Mouse (Mus musculus) MEL (cell line): ENCODE data around the gene Galnt2. TPM values are rescaled to one million over a fixed set of nuclear protein-coding genes. Genes with fewer than 3 reads are reported as not detected.

Source experiments
- DNase-seq: peaks from one replicate; pipeline ENCODE4 v3.0.0; 2011; ENCODE audit warnings: low read depth, low spot score
- H3K27ac ChIP-seq: 2 replicates; pipeline ENCODE4 v1.5.1; 2012; ENCODE audit warnings: low read depth, mild to moderate bottlenecking, control low read depth, low read length, moderate library complexity; ENCODE audit not compliant: control insufficient read depth
- H3K27me3 ChIP-seq, 2 experiments: fragments of 150-350 bp in 1 of 2; sonication (generic) in 1 of 2; 2 replicates each; pipeline ENCODE4 v1.6.1; 2012; ENCODE audit warnings: low read length in 2 of 2, mild to moderate bottlenecking in 2 of 2, improper control_type of control experiment in 1 of 2, moderate library complexity in 1 of 2; ENCODE audit not compliant: insufficient read depth in 2 of 2, control insufficient read depth in 1 of 2
- H3K36me3 ChIP-seq, 2 experiments: 2 replicates each; pipeline ENCODE4 v1.6.1; 2012 to 2014; ENCODE audit warnings: low read length in 2 of 2, improper control_type of control experiment in 1 of 2, inconsistent platforms in 1 of 2, mild to moderate bottlenecking in 1 of 2; ENCODE audit not compliant: insufficient read depth in 2 of 2, control insufficient read depth in 1 of 2
- H3K4me1 ChIP-seq, 2 experiments: fragments of 150-350 bp in 1 of 2; sonication (generic) in 1 of 2; 2 replicates each; pipeline ENCODE4 v1.6.1; 2012; ENCODE audit warnings: low read length in 2 of 2, improper control_type of control experiment in 1 of 2, mild to moderate bottlenecking in 1 of 2; ENCODE audit not compliant: insufficient read depth in 2 of 2, control insufficient read depth in 1 of 2
- H3K4me3 ChIP-seq, 2 experiments: fragments of 150-350 bp in 1 of 2; sonication (generic) in 1 of 2; 2 replicates each; pipeline ENCODE4 v1.5.1; 2012; ENCODE audit warnings: low read depth in 2 of 2, low read length in 2 of 2, mild to moderate bottlenecking in 2 of 2, moderate library complexity in 2 of 2, control low read depth in 1 of 2, improper control_type of control experiment in 1 of 2; ENCODE audit not compliant: control insufficient read depth in 1 of 2, insufficient read depth in 1 of 2
- H3K79me2 ChIP-seq: 2 replicates; pipeline ENCODE4 v1.6.1; 2012; ENCODE audit warnings: mild to moderate bottlenecking, low read length, moderate library complexity; ENCODE audit not compliant: control insufficient read depth, poor library complexity, insufficient read depth
- H3K9ac ChIP-seq: 2 replicates; pipeline ENCODE4 v1.6.1; 2012; ENCODE audit warnings: low read depth, mild to moderate bottlenecking, control low read depth, low read length, moderate library complexity; ENCODE audit not compliant: control insufficient read depth, poor library complexity, severe bottlenecking
- H3K9me3 ChIP-seq: fragments of 150-350 bp; sonication (generic); replicated peaks from 2 replicates; pipeline ENCODE4 v1.6.1; 2012; ENCODE audit warnings: mild to moderate bottlenecking, low read length, improper control_type of control experiment, moderate library complexity; ENCODE audit not compliant: insufficient read depth
- CTCF ChIP-seq, 3 experiments: IDR thresholded peaks in 2 of 3; conservative IDR thresholded peaks in 1 of 3; 2 replicates each; pipeline ENCODE4 v1.5.1; 2011 to 2012; ENCODE audit warnings: low read length in 3 of 3, low read depth in 2 of 3, mild to moderate bottlenecking in 2 of 3, improper control_type of control experiment in 1 of 3, inconsistent platforms in 1 of 3, mixed read lengths in 1 of 3, moderate library complexity in 1 of 3; ENCODE audit not compliant: control insufficient read depth in 1 of 3, insufficient read depth in 1 of 3, poor library complexity in 1 of 3, severe bottlenecking in 1 of 3
- E2F4 ChIP-seq: IDR thresholded peaks from 2 replicates; pipeline ENCODE4 v1.6.1; 2011; ENCODE audit warnings: low read depth, low read length, improper control_type of control experiment, borderline replicate concordance
- ELF1 ChIP-seq: IDR thresholded peaks from 2 replicates; pipeline ENCODE4 v1.6.1; 2014; ENCODE audit warnings: low read depth, mild to moderate bottlenecking, inconsistent platforms, low read length, improper control_type of control experiment, moderate library complexity
- GABPA ChIP-seq: IDR thresholded peaks from 2 replicates; pipeline ENCODE4 v1.6.1; 2012; ENCODE audit warnings: low read depth, mild to moderate bottlenecking, inconsistent platforms, low read length, improper control_type of control experiment, moderate library complexity
- GATA1 ChIP-seq: IDR thresholded peaks from 2 replicates; pipeline ENCODE4 v1.6.1; 2011; ENCODE audit warnings: low read depth, low read length, improper control_type of control experiment
- MAFK ChIP-seq: IDR thresholded peaks from 2 replicates; pipeline ENCODE4 v1.6.1; 2011; ENCODE audit warnings: low read depth, mild to moderate bottlenecking, low read length, improper control_type of control experiment, borderline replicate concordance
- MYB ChIP-seq: IDR thresholded peaks from 2 replicates; pipeline ENCODE4 v1.6.1; 2011; ENCODE audit warnings: mild to moderate bottlenecking, low read depth, low read length, improper control_type of control experiment
- MYC ChIP-seq: IDR thresholded peaks from 2 replicates; pipeline ENCODE4 v1.6.1; 2011; ENCODE audit warnings: low read depth, mild to moderate bottlenecking, low read length, improper control_type of control experiment, moderate library complexity
- NELFE ChIP-seq: IDR thresholded peaks from 2 replicates; pipeline ENCODE4 v1.6.1; 2011; ENCODE audit warnings: low read depth, low read length, improper control_type of control experiment
- NRF1 ChIP-seq: IDR thresholded peaks from 2 replicates; pipeline ENCODE4 v1.6.1; 2014; ENCODE audit warnings: low read depth, mild to moderate bottlenecking, inconsistent platforms, low read length, improper control_type of control experiment, moderate library complexity; ENCODE audit not compliant: poor library complexity, insufficient read depth, severe bottlenecking
- POLR2AphosphoS2 ChIP-seq: IDR thresholded peaks from 2 replicates; pipeline ENCODE4 v1.6.1; 2011; ENCODE audit warnings: low read length, improper control_type of control experiment
- RAD21 ChIP-seq: IDR thresholded peaks from 2 replicates; pipeline ENCODE4 v1.6.1; 2011; ENCODE audit warnings: mild to moderate bottlenecking, low read depth, low read length, improper control_type of control experiment
- SMC3 ChIP-seq: IDR thresholded peaks from 2 replicates; pipeline ENCODE4 v1.6.1; 2011; ENCODE audit warnings: low read depth, low read length, improper control_type of control experiment
- TAL1 ChIP-seq: IDR thresholded peaks from 2 replicates; pipeline ENCODE4 v1.6.1; 2012; ENCODE audit warnings: mild to moderate bottlenecking, inconsistent platforms, low read length, moderate library complexity, mixed read lengths
- UBTF ChIP-seq: IDR thresholded peaks from 2 replicates; pipeline ENCODE4 v1.6.1; 2012; ENCODE audit warnings: low read depth, mild to moderate bottlenecking, inconsistent platforms, low read length, improper control_type of control experiment, moderate library complexity, borderline replicate concordance; ENCODE audit not compliant: insufficient read depth
- ZKSCAN1 ChIP-seq: IDR thresholded peaks from 2 replicates; pipeline ENCODE4 v1.6.1; 2012; ENCODE audit warnings: low read depth, mild to moderate bottlenecking, inconsistent platforms, low read length, improper control_type of control experiment, moderate library complexity
- ZMIZ1 ChIP-seq: IDR thresholded peaks from 2 replicates; pipeline ENCODE4 v1.6.1; 2012; ENCODE audit warnings: low read depth, mild to moderate bottlenecking, inconsistent platforms, low read length, improper control_type of control experiment, moderate library complexity
- ZNF384 ChIP-seq: IDR thresholded peaks from 2 replicates; pipeline ENCODE4 v1.6.1; 2012; ENCODE audit warnings: low read depth, mild to moderate bottlenecking, inconsistent platforms, low read length, improper control_type of control experiment
- polyA plus RNA-seq, 2 experiments: library from polyadenylated mRNA; stranded (reverse) in 1 of 2; unstranded in 1 of 2; fragments of >175 nt in 1 of 2; fragments of >200 nt in 1 of 2; gene quantifications; 2 replicates each; pipeline versions ENCODE4 v1.2.1 to v1.2.4; 2012; ENCODE audit warnings: low replicate concordance in 2 of 2, low read depth in 1 of 2; ENCODE audit not compliant: insufficient read length in 2 of 2, insufficient read depth in 1 of 2, missing spikeins in 1 of 2
- total RNA-seq: library from RNA; depleted of rRNA; stranded (reverse); fragments of 300-350 nt; gene quantifications from 2 replicates; pipeline ENCODE4 v1.2.3, GENCODE M21; 2012

Gene Galnt2
- total and polyA plus RNA-seq, 3 experiments, result 12.0 to 14.5 TPM; not detected in 1

- Histone ChIP-seq H3K9ac (no peak overlapping the region), H3K4me1 (no peaks in the 10 kb centered on the region), H3K4me3 (no peak overlapping the region), H3K27me3 (no peaks in the 10 kb centered on the region), H3K79me2 (no peaks in the 10 kb centered on the region), H3K36me3 (no peaks in the 10 kb centered on the region), H3K9me3 (no peaks in the 10 kb centered on the region), H3K27ac (no peak overlapping the region)
- TF ChIP-seq SMC3, result no peak
- no peak for TF ChIP-seq ZNF384
- TF ChIP-seq POLR2AphosphoS2, result no peak
- TF ChIP-seq NRF1, result no peak
- TF ChIP-seq MAFK, result no peak
- no peak for TF ChIP-seq NELFE
- no peak for TF ChIP-seq MYC
- TF ChIP-seq ELF1, result no peak
- no peak for TF ChIP-seq TAL1
- TF ChIP-seq RAD21, result no peak
- TF ChIP-seq GABPA, result no peak
- TF ChIP-seq ZKSCAN1, result no peak
- no peak for TF ChIP-seq UBTF
- no peak for TF ChIP-seq GATA1
- TF ChIP-seq MYB, result no peak
- no peak for DNase-seq
Observed at GRCm38 (mm10) chr8:124272792-124273191, 41.6 kb downstream of the Galnt2 start.

- Histone ChIP-seq H3K9ac (no peak overlapping the region), H3K9me3 (no peaks in the 10 kb centered on the region), H3K79me2 (no peaks in the 10 kb centered on the region), H3K4me3 (no peak overlapping the region), H3K4me1 (no peaks in the 10 kb centered on the region), H3K36me3 (no peaks in the 10 kb centered on the region), H3K27ac (no peak overlapping the region), H3K27me3 (no peaks in the 10 kb centered on the region)
- TF ChIP-seq CTCF (IDR thresholded peaks at IDR 0.05 in 2 of 3, conservative IDR thresholded peaks at IDR 0.05 in 1 of 3; ENCODE audit: control insufficient read depth in 1 of 3, insufficient read depth in 1 of 3, low read depth in 2 of 3, low read length in 3 of 3, poor library complexity in 1 of 3, severe bottlenecking in 1 of 3), result no peak
- TF ChIP-seq POLR2AphosphoS2, result no peak
- no peak for TF ChIP-seq ZKSCAN1
- TF ChIP-seq ELF1, result no peak
- TF ChIP-seq E2F4, result no peak
- no peak for TF ChIP-seq ZMIZ1
- no peak for DNase-seq
Observed at GRCm38 (mm10) chr8:124273606-124274218, 42.5 kb downstream of the Galnt2 start.
